Mouse (Mus musculus) bone marrow, adult 2 months (tissue): ENCODE data around the gene Kcnk4.

Source experiments
- CTCF ChIP-seq: fragments of 200-500 bp; IDR thresholded peaks from 2 replicates; pipeline ENCODE4 v1.5.1; 2011; ENCODE audit warnings: low read length, control low read depth; ENCODE audit not compliant: control insufficient read depth, insufficient read depth
- POLR2A ChIP-seq: fragments of 200-500 bp; IDR thresholded peaks from 2 replicates; pipeline ENCODE4 v1.6.1; 2011; ENCODE audit warnings: low read depth, mild to moderate bottlenecking, control low read depth, low read length, borderline replicate concordance; ENCODE audit not compliant: control insufficient read depth

- TF ChIP-seq CTCF, result no peak
- TF ChIP-seq POLR2A, result no peak
Observed at GRCm38 (mm10) chr19:6933102-6933435, 1.2 kb downstream of the Kcnk4 start.
